Mouse (Mus musculus) kidney, adult 2 months (tissue): ENCODE data around the gene Smim4. TPM values are rescaled to one million over a fixed set of nuclear protein-coding genes. Genes with fewer than 3 reads are reported as not detected.

Source experiments
- DNase-seq: peaks from one replicate; pipeline ENCODE4 v3.0.0; 2021
- H3K27ac ChIP-seq: fragments of 200-500 bp; 2 replicates; pipeline ENCODE4 v1.5.1; 2012; ENCODE audit warnings: low read depth, low read length, control low read depth, inconsistent platforms; ENCODE audit not compliant: insufficient read depth
- H3K27me3 ChIP-seq: fragments of 200-500 bp; replicated peaks from 2 replicates; pipeline ENCODE4 v1.6.1; 2012; ENCODE audit warnings: mild to moderate bottlenecking, moderate library complexity, low read length, inconsistent platforms; ENCODE audit not compliant: control insufficient read depth, insufficient read depth
- H3K36me3 ChIP-seq: fragments of 200-500 bp; 2 replicates; pipeline ENCODE4 v1.6.1; 2012; ENCODE audit warnings: mild to moderate bottlenecking, moderate library complexity, low read length, inconsistent platforms; ENCODE audit not compliant: control insufficient read depth, insufficient read depth
- H3K4me1 ChIP-seq: fragments of 200-500 bp; 2 replicates; pipeline ENCODE4 v1.6.1; 2011; ENCODE audit warnings: low read length; ENCODE audit not compliant: control insufficient read depth, insufficient read depth
- H3K4me3 ChIP-seq: fragments of 200-500 bp; 2 replicates; pipeline ENCODE4 v1.5.1; 2011; ENCODE audit warnings: mild to moderate bottlenecking, low read depth, low read length, control low read depth; ENCODE audit not compliant: insufficient read depth
- CTCF ChIP-seq: fragments of 200-500 bp; conservative IDR thresholded peaks from 2 replicates; pipeline ENCODE4 v1.5.1; 2011; ENCODE audit warnings: low read depth, mild to moderate bottlenecking, control low read depth, low read length, moderate library complexity, mixed read lengths; ENCODE audit not compliant: insufficient read depth, insufficient read length
- POLR2A ChIP-seq: fragments of 200-500 bp; IDR thresholded peaks from one replicate; pipeline ENCODE4 v1.6.1; 2011; ENCODE audit warnings: low read depth, low read length, control low read depth
- whole genome bisulfite sequencing: fragments of 180-500 bp; shearing (Covaris S2); methylation state at CpG from one replicate; pipeline ENCODE4 v1.1.7; 2018; 5-methylcytosine and 5-hydroxymethylcytosine counted together
- polyA plus RNA-seq: library from polyadenylated mRNA; depleted of rRNA; stranded (reverse); fragments of >200 nt; gene quantifications from 2 replicates; pipeline ENCODE4 v1.2.3, GENCODE M21; 2012; rRNA removed

The Smim4 gene
- polyA plus RNA-seq = 128 and 158 TPM in 2 replicates

GRCm38 (mm10) chr14:31128826-31129219 is at the start of gene Smim4:
Gene Smim4, minus strand, starts transcription at chr14:31128956.
- Histone ChIP-seq H3K27me3 (no peaks in the 10 kb centered on the region), H3K4me3 (peak within 1 kb of the TSS; percentile 80), H3K27ac (peak within 1 kb of the TSS; percentile 88), H3K4me1 (peaks cover 18% of the 10 kb centered on the region), H3K36me3 (no peaks in the 10 kb centered on the region)
- peak; percentile 93 for TF ChIP-seq POLR2A
- peak; percentile 53 for TF ChIP-seq CTCF
- peak; percentile 99 for DNase-seq
- WGBS = under 1% methylated on average over 33 of the region's 33 CpGs

DNA sequence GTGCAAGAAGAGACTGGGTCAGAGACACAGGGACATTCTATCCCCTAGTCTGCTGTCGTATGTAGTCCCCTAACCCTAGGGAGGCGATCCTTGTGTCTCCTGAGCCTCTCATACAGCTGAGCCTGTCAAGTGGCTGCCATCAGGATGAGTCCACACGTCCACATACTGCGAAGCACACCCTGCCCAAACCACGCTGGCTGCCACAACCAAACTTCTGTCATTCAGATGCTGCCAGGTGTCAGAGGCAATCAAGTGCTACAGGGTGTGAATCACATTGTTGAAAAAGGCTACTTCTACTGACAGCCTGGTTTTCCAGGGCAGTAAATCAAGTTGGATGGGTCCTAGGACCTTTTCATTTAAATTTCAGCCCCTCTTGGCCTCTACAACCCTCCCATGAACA is 49.0 kb upstream of the Smim4 start:
- Histone ChIP-seq H3K36me3 (peaks cover 3% of the 10 kb centered on the region), H3K27me3 (no peaks in the 10 kb centered on the region), H3K4me1 (peaks cover 22% of the 10 kb centered on the region), H3K4me3 (no peak overlapping the region), H3K27ac (no peak overlapping the region)
- DNase-seq = no peak
- TF ChIP-seq CTCF (no peak), POLR2A (no peak)
- WGBS = 90% methylated on average over 5 of the region's 5 CpGs

- WGBS = 79% methylated on average over 16 of the region's 16 CpGs
- H3K27ac ChIP-seq = no peak overlapping the region
- H3K4me1 ChIP-seq = peaks cover 18% of the 10 kb centered on the region
- TF ChIP-seq CTCF = no peak
- TF ChIP-seq POLR2A = no peak
- DNase-seq = no peak
- peaks cover 3% of the 10 kb centered on the region for H3K36me3 ChIP-seq
- no peak overlapping the region for H3K4me3 ChIP-seq
- H3K27me3 ChIP-seq = no peaks in the 10 kb centered on the region
These were observed 48.5 kb upstream of the Smim4 start for GRCm38 (mm10) chr14:31177287-31177686.

GRCm38 (mm10) chr14:31173537-31173936 is 44.8 kb upstream of the Smim4 start:
- Histone ChIP-seq H3K27ac (no peak overlapping the region), H3K27me3 (no peaks in the 10 kb centered on the region), H3K4me1 (no peaks in the 10 kb centered on the region), H3K36me3 (peaks cover 8% of the 10 kb centered on the region), H3K4me3 (no peak overlapping the region)
- TF ChIP-seq POLR2A = no peak
- TF ChIP-seq CTCF = no peak
- no peak for DNase-seq
- WGBS = 76% methylated on average over 7 of the region's 7 CpGs

DNA sequence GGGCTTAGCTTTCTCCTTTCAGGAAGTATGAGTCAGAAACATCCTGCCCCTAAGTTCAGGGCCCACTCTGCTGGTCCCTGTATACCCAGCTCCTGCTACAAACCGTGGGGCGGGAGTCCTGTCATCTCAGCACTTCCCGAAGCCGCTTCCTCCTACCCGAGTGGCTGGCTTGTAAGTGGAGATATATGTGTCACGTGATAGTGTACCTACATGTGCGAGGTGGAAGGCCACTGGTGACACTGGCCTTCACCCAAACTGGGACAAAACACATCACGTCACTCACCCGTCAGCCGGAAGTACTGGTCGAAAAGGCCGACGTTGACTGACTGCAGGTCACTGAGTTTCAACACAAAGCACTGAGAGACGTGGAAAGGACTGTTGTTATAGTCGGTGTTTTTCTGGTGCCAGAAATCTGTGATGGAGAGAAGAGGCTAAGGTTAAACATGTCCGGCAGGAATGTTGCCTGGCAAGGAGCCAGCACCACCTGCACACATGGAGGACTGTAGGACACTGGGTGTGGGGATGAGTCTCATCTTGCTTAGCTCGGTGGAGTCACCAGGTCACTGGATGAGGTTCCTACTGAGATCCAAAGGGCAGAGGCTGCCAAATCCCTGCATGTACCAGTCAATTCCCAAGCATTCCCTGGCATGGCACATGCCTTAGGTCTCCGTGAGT is 44.2 kb upstream of the Smim4 start:
- TF ChIP-seq CTCF = no peak
- TF ChIP-seq POLR2A = no peak
- H3K4me3 ChIP-seq = no peak overlapping the region
- no peaks in the 10 kb centered on the region for H3K27me3 ChIP-seq
- no peaks in the 10 kb centered on the region for H3K4me1 ChIP-seq
- DNase-seq = peak; percentile 63
- no peak overlapping the region for H3K27ac ChIP-seq
- H3K36me3 ChIP-seq = peaks cover 8% of the 10 kb centered on the region
- 49% methylated on average over 18 of the region's 18 CpGs for WGBS

DNA sequence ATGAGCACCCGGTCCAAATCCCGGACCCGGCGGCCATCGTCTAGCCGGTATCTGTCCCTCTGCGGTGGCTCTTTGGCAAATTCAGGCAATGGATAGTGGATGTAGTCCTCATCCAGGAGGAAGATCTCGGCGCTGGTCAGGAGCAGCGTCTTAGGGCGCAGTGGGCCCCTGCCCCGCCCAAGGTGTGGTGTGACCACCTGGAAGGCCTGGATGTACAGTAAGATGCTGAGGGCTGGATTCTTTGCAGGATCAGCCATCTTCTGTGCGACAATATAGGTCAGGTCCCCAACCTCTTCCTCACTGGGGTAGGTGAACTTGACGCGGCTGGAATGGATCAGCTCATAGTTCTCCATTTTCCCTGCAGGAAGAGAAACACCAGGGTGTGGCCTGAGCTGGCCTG is 43.1 kb upstream of the Smim4 start:
- Histone ChIP-seq H3K36me3 (peaks cover 8% of the 10 kb centered on the region), H3K27ac (no peak overlapping the region), H3K4me1 (no peaks in the 10 kb centered on the region), H3K27me3 (no peaks in the 10 kb centered on the region), H3K4me3 (no peak overlapping the region)
- no peak for TF ChIP-seq POLR2A
- TF ChIP-seq CTCF = no peak
- no peak for DNase-seq
- WGBS = 94% methylated on average over 15 of the region's 15 CpGs

- 87% methylated on average over 11 of the region's 11 CpGs for WGBS
- Histone ChIP-seq H3K36me3 (peaks cover 8% of the 10 kb centered on the region), H3K27ac (no peak overlapping the region), H3K4me1 (no peaks in the 10 kb centered on the region; the same call in 1 of the 2 replicates), H3K4me3 (no peak overlapping the region), H3K27me3 (no peaks in the 10 kb centered on the region)
- TF ChIP-seq POLR2A (no peak), CTCF (no peak)
- no peak for DNase-seq
These were observed 42.6 kb upstream of the Smim4 start for GRCm38 (mm10) chr14:31171386-31171785.

DNA sequence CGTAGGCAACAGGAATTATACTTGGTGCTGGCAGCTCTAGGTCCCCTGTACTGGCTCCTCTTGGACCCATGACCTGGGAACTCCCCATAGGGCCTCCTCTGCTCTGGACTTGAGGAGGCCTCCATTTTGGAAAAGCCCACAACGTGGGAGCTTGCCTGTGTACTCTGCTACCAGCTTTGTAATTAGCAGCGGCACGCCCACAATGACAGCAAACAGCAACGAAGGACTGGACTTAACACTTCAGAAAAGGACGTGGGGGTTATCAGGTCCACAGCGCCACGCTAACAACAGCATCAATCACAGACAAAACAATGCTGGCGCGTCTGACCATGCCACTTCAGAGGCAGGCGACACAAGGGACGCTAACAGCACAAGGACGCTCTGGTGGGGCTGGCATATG is 42.2 kb upstream of the Smim4 start:
- no peak for DNase-seq
- H3K27me3 ChIP-seq = no peaks in the 10 kb centered on the region
- no peaks in the 10 kb centered on the region; the same call in none of the 2 replicates for H3K4me1 ChIP-seq
- TF ChIP-seq POLR2A (no peak), CTCF (no peak)
- no peak overlapping the region for H3K4me3 ChIP-seq
- peaks cover 8% of the 10 kb centered on the region for H3K36me3 ChIP-seq
- WGBS = 78% methylated on average over 13 of the region's 13 CpGs
- H3K27ac ChIP-seq = no peak overlapping the region
